Mouse (Mus musculus) heart, adult 2 months (tissue): ENCODE data around the gene Csnk1g1. TPM values are rescaled to one million over a fixed set of nuclear protein-coding genes. Genes with fewer than 3 reads are reported as not detected.

Experiments
- DNase-seq, 2 experiments: peaks; one replicate each; pipeline ENCODE4 v3.0.0; 2021
- H3K27ac ChIP-seq: fragments of 200-600 bp; 2 replicates; pipeline ENCODE4 v1.8.1; 2022
- H3K27me3 ChIP-seq: fragments of 200-500 bp; 2 replicates; pipeline ENCODE4 v1.6.1; 2012; ENCODE audit warnings: mild to moderate bottlenecking, low read length, inconsistent platforms, mixed read lengths; ENCODE audit not compliant: control insufficient read depth, insufficient read depth
- H3K36me3 ChIP-seq: fragments of 200-500 bp; 2 replicates; pipeline ENCODE4 v1.6.1; 2012; ENCODE audit warnings: low read length, inconsistent platforms; ENCODE audit not compliant: control insufficient read depth, insufficient read depth
- H3K4me1 ChIP-seq: fragments of 200-500 bp; 2 replicates; pipeline ENCODE4 v1.6.1; 2011; ENCODE audit warnings: low read length; ENCODE audit not compliant: control insufficient read depth, insufficient read depth
- H3K4me3 ChIP-seq: fragments of 200-600 bp; 2 replicates; pipeline ENCODE4 v1.8.1; 2022
- H3K79me2 ChIP-seq: fragments of 200-500 bp; replicated peaks from 2 replicates; pipeline ENCODE4 v1.6.1; 2012; ENCODE audit warnings: mild to moderate bottlenecking, inconsistent platforms, low read length, moderate library complexity, mixed read lengths; ENCODE audit not compliant: control insufficient read depth, insufficient read depth
- H3K9ac ChIP-seq: fragments of 200-500 bp; 2 replicates; pipeline ENCODE4 v1.6.1; 2012; ENCODE audit warnings: low read depth, mild to moderate bottlenecking, control low read depth, inconsistent platforms, low read length, mixed read lengths
- CTCF ChIP-seq: fragments of 200-600 bp; IDR thresholded peaks from 2 replicates; pipeline ENCODE4 v1.8.1; 2022; ENCODE audit warnings: antibody characterized with exemption, mild to moderate bottlenecking, moderate library complexity
- EP300 ChIP-seq: fragments of 200-500 bp; IDR thresholded peaks from 2 replicates; pipeline ENCODE4 v1.6.1; 2011; ENCODE audit warnings: low read depth, low read length, control low read depth; ENCODE audit not compliant: insufficient read depth
- POLR2A ChIP-seq: fragments of 200-500 bp; IDR thresholded peaks from 2 replicates; pipeline ENCODE4 v1.6.1; 2011; ENCODE audit warnings: mild to moderate bottlenecking, low read depth, low read length, control low read depth; ENCODE audit not compliant: insufficient read depth
- WGBS: fragments of 180-500 bp; shearing (Covaris S2); methylation state at CpG from one replicate; pipeline ENCODE4 v1.1.7; 2018; 5-methylcytosine and 5-hydroxymethylcytosine counted together
- intact Hi-C: fragments of 180-260 bp; cut with DNase I; formaldehyde crosslinking; loops from one replicate; pipeline ENCODE4 v1.15.1; 2025
- polyA plus RNA-seq: library from polyadenylated mRNA; depleted of rRNA; stranded (reverse); fragments of >200 nt; gene quantifications from 2 replicates; pipeline ENCODE4 v1.2.3, GENCODE M21; 2012; rRNA removed
- total RNA-seq, 2 experiments: library from RNA; stranded (reverse); gene quantifications; 2 replicates each; pipeline ENCODE4 v1.2.3; 2021

Csnk1g1 gene
- total and polyA plus RNA-seq, 3 experiments = 3.6 to 10.8 (median 8.8) TPM

GRCm38 (mm10) chr9:66084171-66084570 lies 175.4 kb downstream of the Csnk1g1 start:
- Histone ChIP-seq H3K4me3 (no peak overlapping the region), H3K27ac (no peak overlapping the region), H3K9ac (no peak overlapping the region), H3K4me1 (no peaks in the 10 kb centered on the region), H3K27me3 (no peaks in the 10 kb centered on the region), H3K36me3 (no peaks in the 10 kb centered on the region), H3K79me2 (no peaks in the 10 kb centered on the region)
- no peak for DNase-seq
- 74% methylated on average over 3 of the region's 3 CpGs for WGBS
- intact Hi-C loops = no loop called here
- TF ChIP-seq EP300 = no peak
- TF ChIP-seq CTCF = no peak
- no peak for TF ChIP-seq POLR2A

GRCm38 (mm10) chr9:66087062-66087461 lies 178.3 kb downstream of the Csnk1g1 start:
- intact Hi-C loops = loop anchor here (5.0 kb wide), 1 partner anchor 35 kb away; no protein-coding TSS in a partner anchor
- Histone ChIP-seq H3K27ac (no peak overlapping the region), H3K4me3 (no peak overlapping the region), H3K79me2 (no peaks in the 10 kb centered on the region), H3K9ac (no peak overlapping the region), H3K27me3 (no peaks in the 10 kb centered on the region), H3K4me1 (no peaks in the 10 kb centered on the region), H3K36me3 (no peaks in the 10 kb centered on the region)
- DNase-seq = no peak
- TF ChIP-seq CTCF = no peak
- TF ChIP-seq EP300 = no peak
- TF ChIP-seq POLR2A = no peak
- WGBS = 96% methylated on average over 7 of the region's 7 CpGs

GRCm38 (mm10) chr9:66088411-66088810 lies 179.7 kb downstream of the Csnk1g1 start:
- WGBS = 23% methylated on average over 4 of the region's 4 CpGs
- Histone ChIP-seq H3K36me3 (no peaks in the 10 kb centered on the region), H3K4me1 (peaks cover 2% of the 10 kb centered on the region; the same call in 1 of the 2 replicates), H3K4me3 (no peak overlapping the region), H3K79me2 (no peaks in the 10 kb centered on the region), H3K9ac (no peak overlapping the region), H3K27ac (no peak overlapping the region), H3K27me3 (no peaks in the 10 kb centered on the region)
- peak; percentile 39 to 61 for DNase-seq
- TF ChIP-seq POLR2A = no peak
- peak; percentile 85 for TF ChIP-seq CTCF
- TF ChIP-seq EP300 = 0 out of 2 replicates have a peak, but pooled peaks have one; percentile 36
- intact Hi-C loops = loop anchor here (5.0 kb wide), 1 partner anchor 36 kb away; no protein-coding TSS in a partner anchor

GRCm38 (mm10) chr9:66090593-66091244 lies 182.0 kb downstream of the Csnk1g1 start:
- Histone ChIP-seq H3K4me3 (no peak overlapping the region), H3K27ac (no peak overlapping the region), H3K9ac (no peak overlapping the region), H3K36me3 (no peaks in the 10 kb centered on the region; the same call in 1 of the 2 replicates), H3K79me2 (no peaks in the 10 kb centered on the region), H3K4me1 (peaks cover 2% of the 10 kb centered on the region; the same call in 1 of the 2 replicates), H3K27me3 (no peaks in the 10 kb centered on the region)
- 81% methylated on average over 13 of the region's 13 CpGs for WGBS
- intact Hi-C loops = no loop called here
- TF ChIP-seq EP300 (no peak), POLR2A (no peak), CTCF (no peak)
- DNase-seq = no peak

- Histone ChIP-seq H3K36me3 (no peaks in the 10 kb centered on the region; the same call in 1 of the 2 replicates), H3K27ac (no peak overlapping the region), H3K27me3 (no peaks in the 10 kb centered on the region), H3K9ac (no peak overlapping the region), H3K79me2 (no peaks in the 10 kb centered on the region), H3K4me3 (no peak overlapping the region), H3K4me1 (peaks cover 2% of the 10 kb centered on the region; the same call in 1 of the 2 replicates)
- TF ChIP-seq CTCF (no peak), EP300 (no peak), POLR2A (no peak)
- 66% methylated on average over 6 of the region's 6 CpGs for WGBS
- DNase-seq = no peak
- intact Hi-C loops = no loop called here
Observed at GRCm38 (mm10) chr9:66091327-66092231, 182.9 kb downstream of the Csnk1g1 start.

GRCm38 (mm10) chr9:66092664-66093063 lies 183.9 kb downstream of the Csnk1g1 start:
- Histone ChIP-seq H3K4me3 (no peak overlapping the region), H3K36me3 (no peaks in the 10 kb centered on the region; the same call in 1 of the 2 replicates), H3K79me2 (no peaks in the 10 kb centered on the region), H3K27ac (no peak overlapping the region), H3K27me3 (no peaks in the 10 kb centered on the region), H3K9ac (no peak overlapping the region), H3K4me1 (peaks cover 2% of the 10 kb centered on the region; the same call in 1 of the 2 replicates)
- intact Hi-C loops = no loop called here
- TF ChIP-seq CTCF = no peak
- WGBS = 66% methylated on average over 2 of the region's 2 CpGs
- DNase-seq = no peak

Other genes starting within 250 kb of the Csnk1g1 start
- gene Oaz2, start 240.9 kb upstream of the Csnk1g1 start, total RNA-seq = 100 to 1,000 TPM; 202 to 218 TPM
- gene Oaz2, start 240.9 kb upstream of the Csnk1g1 start, polyA plus RNA-seq = 154 and 242 TPM in 2 replicates
- gene Zfp609, start 81.4 kb upstream of the Csnk1g1 start, total RNA-seq = 10 to 100 TPM; 23.7 to 25.5 TPM
- 8.7 and 8.9 TPM in 2 replicates for gene Zfp609, start 81.4 kb upstream of the Csnk1g1 start, polyA plus RNA-seq
- under 1 TPM; 0.26 to 0.32 TPM for gene Pclaf, start 18.7 kb upstream of the Csnk1g1 start, total RNA-seq
- 0.20 and 0.26 TPM in 2 replicates for gene Pclaf, start 18.7 kb upstream of the Csnk1g1 start, polyA plus RNA-seq
- gene Trip4, start 130 bp upstream of the Csnk1g1 start, total RNA-seq = 10 to 100 TPM; 15.2 to 16.5 TPM
- 5.9 and 8.1 TPM in 2 replicates for gene Trip4, start 130 bp upstream of the Csnk1g1 start, polyA plus RNA-seq
- 100 to 1,000 TPM; 113 to 114 TPM for gene Ppib, start 151.3 kb downstream of the Csnk1g1 start, total RNA-seq
- 89.9 and 102 TPM in 2 replicates for gene Ppib, start 151.3 kb downstream of the Csnk1g1 start, polyA plus RNA-seq
- gene Snx22, start 160.8 kb downstream of the Csnk1g1 start, total RNA-seq = under 1 TPM; 0.70 to 0.86 TPM
- gene Snx22, start 160.8 kb downstream of the Csnk1g1 start, polyA plus RNA-seq = 0.70 and 0.73 TPM in 2 replicates
- gene Snx1, start 217.7 kb downstream of the Csnk1g1 start, total RNA-seq = 10 to 100 TPM; 24.8 to 27.6 TPM
- 19.2 and 25.2 TPM in 2 replicates for gene Snx1, start 217.7 kb downstream of the Csnk1g1 start, polyA plus RNA-seq
- 10 to 100 TPM; 59.7 to 68.1 TPM for gene Ciao2a, start 217.7 kb downstream of the Csnk1g1 start, total RNA-seq
- 19.5 and 31.2 TPM in 2 replicates for gene Ciao2a, start 217.7 kb downstream of the Csnk1g1 start, polyA plus RNA-seq
- 1 to 10 TPM; 5.8 TPM for gene Dapk2, start 249.3 kb downstream of the Csnk1g1 start, total RNA-seq
- gene Dapk2, start 249.3 kb downstream of the Csnk1g1 start, polyA plus RNA-seq = 5.6 and 8.5 TPM in 2 replicates